Mouse (Mus musculus) erythroblast, embryonic 14.5 days (primary cell): ENCODE results near the gene Plcb2.

Experiments used
- GATA1 ChIP-seq: IDR thresholded peaks from 2 replicates; pipeline ENCODE4 v1.6.1; 2012; ENCODE audit warnings: low read length, inconsistent platforms, mixed read lengths
- TAL1 ChIP-seq: IDR thresholded peaks from 3 replicates; pipeline ENCODE4 v1.6.1; 2012; ENCODE audit warnings: low read length, inconsistent platforms, mixed read lengths

GRCm38 (mm10) chr2:118696451-118697308, 31.6 kb downstream of the Plcb2 start:
- TF ChIP-seq GATA1 (no peak), TAL1 (no peak)
